Comparison of ENCODE assay signal across 8 mouse cellular contexts in the genomic region with DNA sequence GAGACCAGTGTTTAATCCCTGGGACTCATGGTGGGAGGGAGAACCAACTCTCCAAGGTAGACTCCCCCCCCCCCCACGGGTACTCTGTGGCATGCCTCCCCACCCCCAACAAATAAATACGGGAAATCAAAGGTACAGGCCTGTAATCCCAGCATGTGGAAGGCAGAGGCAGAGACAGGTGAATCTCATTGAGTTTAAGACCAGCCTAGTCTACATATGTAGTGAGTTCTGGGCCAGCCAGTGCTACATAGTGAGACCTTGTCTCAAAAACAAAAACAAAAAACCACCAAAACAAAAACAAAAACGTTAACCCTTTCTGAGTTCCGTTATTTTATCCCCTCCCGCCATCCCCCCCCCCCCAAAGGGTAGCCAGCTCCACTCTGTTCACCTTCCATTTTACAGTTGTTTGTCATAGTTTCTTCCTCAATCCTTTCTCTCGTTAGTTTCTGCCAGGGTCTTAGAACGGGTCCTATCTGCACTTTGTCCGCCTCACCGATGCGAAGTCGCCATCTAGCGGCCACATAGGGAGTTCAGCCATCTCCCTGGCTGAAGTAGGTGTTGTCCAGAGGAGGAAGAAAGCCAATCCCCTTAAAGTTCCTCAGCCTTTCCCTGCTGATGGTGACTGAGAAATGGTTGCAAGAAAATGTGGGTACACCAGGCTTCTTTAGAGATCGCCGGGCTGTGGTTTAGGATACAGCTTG. TPM values are rescaled to one million over a fixed set of nuclear protein-coding genes. Genes with fewer than 3 reads are reported as not detected.
DNase-seq lines count a peak whose midpoint lies in the region; ATAC-seq lines count a peak whose summit lies in the region.

No protein-coding gene starts in this region.

- no peaks in the 10 kb centered on the region for H3K9me3 ChIP-seq in forebrain, embryonic 16.5 days (ENCODE audit: control insufficient read depth, low read length)
- no peaks in the 10 kb centered on the region for H3K9me3 ChIP-seq in neural tube, embryonic 14.5 days (ENCODE audit: control insufficient read depth, low read length)

- H3K4me3 ChIP-seq in forebrain, embryonic 16.5 days (replicated peaks; ENCODE audit: low read length) = no peak overlapping the region
- no peak overlapping the region for H3K4me3 ChIP-seq in neural tube, embryonic 14.5 days (ENCODE audit: low read depth, low read length)

- no peak overlapping the region for H3K9ac ChIP-seq in forebrain, embryonic 16.5 days (replicated peaks; ENCODE audit: low read depth, low read length)
- no peak overlapping the region for H3K9ac ChIP-seq in neural tube, embryonic 14.5 days (replicated peaks; ENCODE audit: low read depth, low read length)

- peaks cover 25% of the 10 kb centered on the region for H3K4me1 ChIP-seq in forebrain, embryonic 16.5 days (replicated peaks; ENCODE audit: control insufficient read depth, insufficient read depth, low read length)
- peaks cover 14% of the 10 kb centered on the region for H3K4me1 ChIP-seq in neural tube, embryonic 14.5 days (ENCODE audit: control insufficient read depth, insufficient read depth, low read length)

- H3K27ac ChIP-seq in forebrain, embryonic 16.5 days (ENCODE audit: low read length) = no peak overlapping the region
- H3K27ac ChIP-seq in neural tube, embryonic 14.5 days (ENCODE audit: low read depth, low read length) = no peak overlapping the region

- no peak overlapping the region for H3K4me2 ChIP-seq in forebrain, embryonic 16.5 days (ENCODE audit: low read length)
- no peak overlapping the region for H3K4me2 ChIP-seq in neural tube, embryonic 14.5 days (ENCODE audit: low read depth, low read length)

- no peaks in the 10 kb centered on the region for H3K36me3 ChIP-seq in forebrain, embryonic 16.5 days (ENCODE audit: control insufficient read depth, insufficient read depth)
- no peaks in the 10 kb centered on the region for H3K36me3 ChIP-seq in neural tube, embryonic 14.5 days (ENCODE audit: control insufficient read depth, insufficient read depth, low read length)

- DNase-seq in ES-CJ7 (ENCODE audit: low read depth, low spot score) = peak; percentile 85
- peak; percentile 86 to 91 for DNase-seq in heart, postnatal 14 days
- DNase-seq in kidney, postnatal 4 days = peak; percentile 92 to 93
- DNase-seq in lung, adult 18-20 months = peak; percentile 79 to 84
- DNase-seq in thymus, postnatal 0 days (ENCODE audit: low spot score) = peak; percentile 76

- 11% methylated on average over 14 of the region's 14 CpGs for WGBS in forebrain, embryonic 16.5 days
- WGBS in neural tube, embryonic 14.5 days = 10% methylated on average over 14 of the region's 14 CpGs

- ATAC-seq in cerebellum, adult (ENCODE audit: insufficient number of reproducible peaks, low FRiP score, low TSS enrichment) = peak; percentile 75; the same call in 1 of the 2 replicates
- peak; percentile 75 for ATAC-seq in forebrain, embryonic 16.5 days
- ATAC-seq in neural tube, embryonic 14.5 days (ENCODE audit: low read depth) = peak; percentile 77

- no peaks in the 10 kb centered on the region for H3K27me3 ChIP-seq in forebrain, embryonic 16.5 days (replicated peaks; ENCODE audit: control insufficient read depth, insufficient read depth, low read length)
- no peaks in the 10 kb centered on the region for H3K27me3 ChIP-seq in neural tube, embryonic 14.5 days (ENCODE audit: control insufficient read depth, insufficient read depth, low read length)

- intact Hi-C loops in heart, postnatal 14 days (cut with DNase I) = loop anchor here (1.0 kb wide), 1 partner anchor 158 kb away; no protein-coding TSS in a partner anchor

RNA-seq across cellular contexts. Expression of gene Igf1r, which starts 9.1 kb away (rescaled TPM):
- 25.2 and 27.1 TPM in 2 replicates for polyA plus RNA-seq in forebrain, embryonic 16.5 days (2015; fragmentation: Nextera tagmentation; extraction: Ambion mirVana)
- 10 to 100 TPM; 17.9 to 21.3 TPM for total RNA-seq in heart, postnatal 14 days (2021)
- 21.8 and 28.5 TPM in 2 replicates for polyA plus RNA-seq in neural tube, embryonic 14.5 days (2014; fragmentation: Nextera tagmentation; extraction: Ambion mirVana)
- polyA plus RNA-seq in thymus, postnatal 0 days (2015; fragmentation: Nextera tagmentation; extraction: Ambion mirVana) = 7.3 and 8.5 TPM in 2 replicates
